Mouse (Mus musculus): ENCODE measurements around the gene Zfp358. TPM values are rescaled to one million over a fixed set of nuclear protein-coding genes. Genes with fewer than 3 reads are reported as not detected.
A peak's percentile ranks its signal among the peaks of the same experiment; 100 is the strongest.

The Zfp358 gene
- polyA plus RNA-seq, 1 experiment from 2014 or later = 18.1 TPM

- ATAC-seq = peak; percentile 97
- H3K9me3 ChIP-seq (ENCODE audit: control insufficient read depth) = no peaks in the 10 kb centered on the region
- H3K27ac ChIP-seq (ENCODE audit: low read depth, low read length) = peak within 1 kb of the TSS; percentile 75
- H3K36me3 ChIP-seq (ENCODE audit: control insufficient read depth, insufficient read depth) = no peaks in the 10 kb centered on the region; the same call in 1 of the 2 replicates
- peak within 1 kb of the TSS; percentile 57 for H3K4me3 ChIP-seq (ENCODE audit: low read depth, low read length)
- H3K9ac ChIP-seq (ENCODE audit: low read depth, low read length) = peak within 1 kb of the TSS; percentile 50
- 4% methylated on average over 32 of the region's 32 CpGs for WGBS
- H3K4me1 ChIP-seq (replicated peaks; ENCODE audit: control insufficient read depth, insufficient read depth, low read length) = peaks cover 4% of the 10 kb centered on the region; the same call in 1 of the 2 replicates
- peak within 1 kb of the TSS; percentile 71 for H3K4me2 ChIP-seq (replicated peaks; ENCODE audit: low read depth)
- H3K27me3 ChIP-seq (replicated peaks; ENCODE audit: control insufficient read depth, insufficient read depth, low read length) = no peaks in the 10 kb centered on the region
- TF ChIP-seq CTCF (IDR thresholded peaks at IDR 0.05; ENCODE audit: low read depth) = no peak
These were observed 25.7 kb upstream of the Zfp358 start, which contains the start of gene Pex11g for GRCm38 (mm10) chr8:3467006-3467885. Pex11g (minus strand) TSS chr8:3467680.

- WGBS = 49% methylated on average over 9 of the region's 9 CpGs
- ATAC-seq = no peak
These were observed 24.9 kb upstream of the Zfp358 start for GRCm38 (mm10) chr8:3467886-3468545.

DNA sequence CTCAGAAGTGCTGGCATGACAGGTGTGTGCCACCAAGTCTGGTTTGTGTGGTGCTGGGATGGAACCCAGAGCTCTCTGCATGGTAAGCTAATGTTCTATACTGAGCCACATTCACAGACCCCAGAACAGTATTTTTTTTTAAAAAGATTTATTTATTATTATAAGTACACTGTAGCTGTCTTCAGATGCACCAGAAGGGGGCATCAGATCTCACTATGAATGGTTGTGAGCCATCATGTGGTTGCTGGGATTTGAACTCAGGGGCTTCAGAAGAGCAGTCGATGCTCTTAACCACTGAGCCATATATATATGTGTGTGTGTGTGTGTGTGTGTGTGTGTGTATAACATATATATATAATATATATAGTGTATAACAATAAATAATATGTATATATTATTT, 24.1 kb upstream of the Zfp358 start:
- no peak for ATAC-seq

More at GRCm38 (mm10) chr8:3467886-3468545, 24.9 kb upstream of the Zfp358 start:
- no peaks in the 10 kb centered on the region; the same call in 1 of the 2 replicates for H3K36me3 ChIP-seq (ENCODE audit: control insufficient read depth, insufficient read depth)
- H3K4me1 ChIP-seq (replicated peaks; ENCODE audit: control insufficient read depth, insufficient read depth, low read length) = peaks cover 4% of the 10 kb centered on the region; the same call in 1 of the 2 replicates
- H3K4me3 ChIP-seq (ENCODE audit: low read depth, low read length) = peak overlapping the region; percentile 57
- H3K9me3 ChIP-seq (ENCODE audit: control insufficient read depth) = no peaks in the 10 kb centered on the region
- H3K27me3 ChIP-seq (replicated peaks; ENCODE audit: control insufficient read depth, insufficient read depth, low read length) = no peaks in the 10 kb centered on the region
- H3K9ac ChIP-seq (ENCODE audit: low read depth, low read length) = no peak overlapping the region
- H3K27ac ChIP-seq (ENCODE audit: low read depth, low read length) = peak overlapping the region; percentile 75
- no peak for TF ChIP-seq CTCF (IDR thresholded peaks at IDR 0.05; ENCODE audit: low read depth)
- peak overlapping the region; percentile 71 for H3K4me2 ChIP-seq (replicated peaks; ENCODE audit: low read depth)

DNA sequence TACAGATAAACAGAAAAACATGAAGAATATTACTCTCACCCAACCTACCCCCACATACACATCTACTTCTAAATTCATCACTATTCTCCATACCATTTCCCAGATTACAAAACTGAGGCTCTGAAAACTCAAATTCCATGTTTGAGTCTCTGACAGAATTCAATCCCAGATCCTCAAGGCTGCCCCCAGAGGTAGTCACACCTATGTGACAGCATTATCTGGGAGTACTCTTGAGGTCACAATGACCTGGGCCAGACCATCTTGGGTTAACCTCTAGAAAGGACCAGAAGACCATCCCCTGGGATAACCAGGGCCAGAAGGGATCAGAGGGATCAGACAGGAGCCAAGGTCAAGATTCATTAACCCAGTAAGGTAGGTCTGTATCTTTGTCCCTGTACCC, 22.4 kb upstream of the Zfp358 start, which contains the start of gene Tex45:
TSS of gene Tex45 (plus strand) at position 301 of the 400 bp plus-strand sequence.
- no peak for ATAC-seq
- H3K4me1 ChIP-seq (replicated peaks; ENCODE audit: control insufficient read depth, insufficient read depth, low read length) = peaks cover 4% of the 10 kb centered on the region; the same call in 1 of the 2 replicates
- H3K9ac ChIP-seq (ENCODE audit: low read depth, low read length) = no peak within 1 kb of the TSS
- no peaks in the 10 kb centered on the region for H3K9me3 ChIP-seq (ENCODE audit: control insufficient read depth)
- H3K27ac ChIP-seq (ENCODE audit: low read depth, low read length) = no peak within 1 kb of the TSS
- H3K27me3 ChIP-seq (replicated peaks; ENCODE audit: control insufficient read depth, insufficient read depth, low read length) = peaks cover 2% of the 10 kb centered on the region; the same call in 1 of the 2 replicates
- no peak for TF ChIP-seq CTCF (IDR thresholded peaks at IDR 0.05; ENCODE audit: low read depth)
- H3K4me3 ChIP-seq (ENCODE audit: low read depth, low read length) = no peak within 1 kb of the TSS
- no peaks in the 10 kb centered on the region for H3K36me3 ChIP-seq (ENCODE audit: control insufficient read depth, insufficient read depth)
- no peak within 1 kb of the TSS for H3K4me2 ChIP-seq (replicated peaks; ENCODE audit: low read depth)

More for the DNA sequence above, 24.1 kb upstream of the Zfp358 start:
- Histone ChIP-seq H3K36me3 (ENCODE audit: control insufficient read depth, insufficient read depth) (no peaks in the 10 kb centered on the region), H3K9me3 (ENCODE audit: control insufficient read depth) (no peaks in the 10 kb centered on the region), H3K27ac (ENCODE audit: low read depth, low read length) (no peak overlapping the region), H3K4me2 (replicated peaks; ENCODE audit: low read depth) (no peak overlapping the region), H3K27me3 (replicated peaks; ENCODE audit: control insufficient read depth, insufficient read depth, low read length) (no peaks in the 10 kb centered on the region), H3K4me1 (replicated peaks; ENCODE audit: control insufficient read depth, insufficient read depth, low read length) (peaks cover 4% of the 10 kb centered on the region; the same call in 1 of the 2 replicates), H3K4me3 (ENCODE audit: low read depth, low read length) (no peak overlapping the region), H3K9ac (ENCODE audit: low read depth, low read length) (no peak overlapping the region)
- TF ChIP-seq CTCF (IDR thresholded peaks at IDR 0.05; ENCODE audit: low read depth) = peak; percentile 41; the same call in 1 of the 2 replicates
- 93% methylated on average over 1 of the region's 1 CpGs for WGBS

- Histone ChIP-seq H3K4me3 (ENCODE audit: low read depth, low read length) (peak overlapping the region; percentile 23), H3K9ac (ENCODE audit: low read depth, low read length) (peak overlapping the region; percentile 26; the same call in 1 of the 2 replicates)
- 21% methylated on average over 37 of the region's 37 CpGs for WGBS
These were observed 17.1 kb upstream of the Zfp358 start for GRCm38 (mm10) chr8:3475715-3476429.

More at GRCm38 (mm10) chr8:3475715-3476429, 17.1 kb upstream of the Zfp358 start:
- no peaks in the 10 kb centered on the region for H3K36me3 ChIP-seq (ENCODE audit: control insufficient read depth, insufficient read depth)
- ATAC-seq = peak; percentile 33; the same call in 1 of the 2 replicates
- H3K27ac ChIP-seq (ENCODE audit: low read depth, low read length) = no peak overlapping the region
- peak overlapping the region; percentile 52 for H3K4me2 ChIP-seq (replicated peaks; ENCODE audit: low read depth)
- H3K4me1 ChIP-seq (replicated peaks; ENCODE audit: control insufficient read depth, insufficient read depth, low read length) = no peaks in the 10 kb centered on the region
- H3K9me3 ChIP-seq (ENCODE audit: control insufficient read depth) = no peaks in the 10 kb centered on the region
- peaks cover 6% of the 10 kb centered on the region; the same call in 1 of the 2 replicates for H3K27me3 ChIP-seq (replicated peaks; ENCODE audit: control insufficient read depth, insufficient read depth, low read length)
- no peak for TF ChIP-seq CTCF (IDR thresholded peaks at IDR 0.05; ENCODE audit: low read depth)
